Mouse (Mus musculus): ENCODE data around the gene Il1rn. TPM values are rescaled to one million over a fixed set of nuclear protein-coding genes. Genes with fewer than 3 reads are reported as not detected.

Gene Il1rn
- polyA plus RNA-seq, 1 experiment from 2014 or later: not detected

GRCm38 (mm10) chr2:24344619-24345018 is 8.0 kb downstream of the Il1rn start:
- H3K9me3 ChIP-seq (ENCODE audit: control insufficient read depth, low read length): no peaks in the 10 kb centered on the region
- DNase-seq (ENCODE audit: low spot score) (no peak), ATAC-seq (ENCODE audit: low FRiP score) (no peak)
- no peaks in the 10 kb centered on the region for H3K27me3 ChIP-seq (ENCODE audit: control insufficient read depth, insufficient read depth, low read length)
- no peak overlapping the region for H3K27ac ChIP-seq
- no peak overlapping the region for H3K4me2 ChIP-seq (replicated peaks)
- 67% methylated on average over 4 of the region's 4 CpGs for WGBS
- no peak overlapping the region for H3K9ac ChIP-seq
- H3K4me1 ChIP-seq (replicated peaks; ENCODE audit: control insufficient read depth, insufficient read depth, low read length): no peaks in the 10 kb centered on the region
- no peaks in the 10 kb centered on the region for H3K36me3 ChIP-seq (replicated peaks; ENCODE audit: control insufficient read depth, insufficient read depth)
- H3K4me3 ChIP-seq (replicated peaks; ENCODE audit: low read length): no peak overlapping the region

- Histone ChIP-seq H3K4me1 (replicated peaks; ENCODE audit: control insufficient read depth, insufficient read depth, low read length) (no peaks in the 10 kb centered on the region), H3K9me3 (ENCODE audit: control insufficient read depth, low read length) (no peaks in the 10 kb centered on the region), H3K4me2 (replicated peaks) (no peak overlapping the region), H3K27ac (no peak overlapping the region), H3K36me3 (replicated peaks; ENCODE audit: control insufficient read depth, insufficient read depth) (no peaks in the 10 kb centered on the region), H3K9ac (no peak overlapping the region), H3K4me3 (replicated peaks; ENCODE audit: low read length) (no peak overlapping the region), H3K27me3 (ENCODE audit: control insufficient read depth, insufficient read depth, low read length) (no peaks in the 10 kb centered on the region)
- DNase-seq (ENCODE audit: low spot score) (no peak), ATAC-seq (ENCODE audit: low FRiP score) (no peak)
- 68% methylated on average over 8 of the region's 8 CpGs for WGBS
Measured at GRCm38 (mm10) chr2:24345056-24345455, 8.4 kb downstream of the Il1rn start.

- ATAC-seq (ENCODE audit: low FRiP score) (no peak), DNase-seq (ENCODE audit: low spot score) (no peak)
- no peak overlapping the region for H3K9ac ChIP-seq
- no peaks in the 10 kb centered on the region for H3K36me3 ChIP-seq (replicated peaks; ENCODE audit: control insufficient read depth, insufficient read depth)
- H3K27me3 ChIP-seq (ENCODE audit: control insufficient read depth, insufficient read depth, low read length): no peaks in the 10 kb centered on the region
- no peaks in the 10 kb centered on the region for H3K4me1 ChIP-seq (replicated peaks; ENCODE audit: control insufficient read depth, insufficient read depth, low read length)
- no peaks in the 10 kb centered on the region for H3K9me3 ChIP-seq (ENCODE audit: control insufficient read depth, low read length)
- 91% methylated on average over 1 of the region's 1 CpGs for WGBS
- no peak overlapping the region for H3K4me3 ChIP-seq (replicated peaks; ENCODE audit: low read length)
- no peak overlapping the region for H3K27ac ChIP-seq
- no peak overlapping the region for H3K4me2 ChIP-seq (replicated peaks)
Measured at GRCm38 (mm10) chr2:24347926-24348325, 11.3 kb downstream of the Il1rn start.

GRCm38 (mm10) chr2:24351159-24351558 is 14.5 kb downstream of the Il1rn start:
- no peak for DNase-seq (ENCODE audit: low spot score)
- H3K4me2 ChIP-seq (replicated peaks): no peak overlapping the region
- no peak for ATAC-seq (ENCODE audit: low FRiP score)
- H3K4me1 ChIP-seq (replicated peaks; ENCODE audit: control insufficient read depth, insufficient read depth, low read length): no peaks in the 10 kb centered on the region
- H3K4me3 ChIP-seq (replicated peaks; ENCODE audit: low read length): no peak overlapping the region
- H3K27me3 ChIP-seq (ENCODE audit: control insufficient read depth, insufficient read depth, low read length): no peaks in the 10 kb centered on the region
- no peaks in the 10 kb centered on the region for H3K36me3 ChIP-seq (replicated peaks; ENCODE audit: control insufficient read depth, insufficient read depth)
- H3K9me3 ChIP-seq (ENCODE audit: control insufficient read depth, low read length): no peaks in the 10 kb centered on the region
- H3K9ac ChIP-seq: no peak overlapping the region
- H3K27ac ChIP-seq: no peak overlapping the region
- WGBS: 89% methylated on average over 2 of the region's 2 CpGs

- Histone ChIP-seq H3K9ac (no peak overlapping the region), H3K36me3 (replicated peaks; ENCODE audit: control insufficient read depth, insufficient read depth) (no peaks in the 10 kb centered on the region), H3K27me3 (ENCODE audit: control insufficient read depth, insufficient read depth, low read length) (no peaks in the 10 kb centered on the region), H3K4me3 (replicated peaks; ENCODE audit: low read length) (no peak overlapping the region), H3K9me3 (ENCODE audit: control insufficient read depth, low read length) (no peaks in the 10 kb centered on the region), H3K27ac (no peak overlapping the region), H3K4me2 (replicated peaks) (no peak overlapping the region), H3K4me1 (replicated peaks; ENCODE audit: control insufficient read depth, insufficient read depth, low read length) (no peaks in the 10 kb centered on the region)
- DNase-seq (ENCODE audit: low spot score): no peak
- WGBS: 98% methylated on average over 2 of the region's 2 CpGs
- ATAC-seq (ENCODE audit: low FRiP score): no peak
Measured at GRCm38 (mm10) chr2:24353042-24353441, 16.4 kb downstream of the Il1rn start.

- no peaks in the 10 kb centered on the region for H3K9me3 ChIP-seq (ENCODE audit: control insufficient read depth, low read length)
- no peak for ATAC-seq (ENCODE audit: low FRiP score)
- peak; percentile 79 for DNase-seq (ENCODE audit: low spot score)
- no peaks in the 10 kb centered on the region for H3K36me3 ChIP-seq (replicated peaks; ENCODE audit: control insufficient read depth, insufficient read depth)
- no peaks in the 10 kb centered on the region for H3K27me3 ChIP-seq (ENCODE audit: control insufficient read depth, insufficient read depth, low read length)
- H3K4me2 ChIP-seq (replicated peaks): no peak overlapping the region
- H3K9ac ChIP-seq: no peak overlapping the region
- H3K4me3 ChIP-seq (replicated peaks; ENCODE audit: low read length): no peak overlapping the region
- 16% methylated on average over 1 of the region's 1 CpGs for WGBS
- H3K27ac ChIP-seq: no peak overlapping the region
- H3K4me1 ChIP-seq (replicated peaks; ENCODE audit: control insufficient read depth, insufficient read depth, low read length): no peaks in the 10 kb centered on the region
Measured at GRCm38 (mm10) chr2:24357642-24358041, 21.0 kb downstream of the Il1rn start.

GRCm38 (mm10) chr2:24359347-24359746 is 22.7 kb downstream of the Il1rn start:
- ATAC-seq (ENCODE audit: low FRiP score) (no peak), DNase-seq (ENCODE audit: low spot score) (no peak)
- H3K4me2 ChIP-seq (replicated peaks): no peak overlapping the region
- no peak overlapping the region for H3K27ac ChIP-seq
- no peak overlapping the region for H3K4me3 ChIP-seq (replicated peaks; ENCODE audit: low read length)
- H3K27me3 ChIP-seq (ENCODE audit: control insufficient read depth, insufficient read depth, low read length): no peaks in the 10 kb centered on the region
- H3K9me3 ChIP-seq (ENCODE audit: control insufficient read depth, low read length): no peaks in the 10 kb centered on the region
- H3K36me3 ChIP-seq (replicated peaks; ENCODE audit: control insufficient read depth, insufficient read depth): no peaks in the 10 kb centered on the region
- no peaks in the 10 kb centered on the region for H3K4me1 ChIP-seq (replicated peaks; ENCODE audit: control insufficient read depth, insufficient read depth, low read length)
- H3K9ac ChIP-seq: no peak overlapping the region
- 97% methylated on average over 1 of the region's 1 CpGs for WGBS

GRCm38 (mm10) chr2:24363818-24364217 is 27.2 kb downstream of the Il1rn start:
- Histone ChIP-seq H3K9ac (no peak overlapping the region), H3K36me3 (replicated peaks; ENCODE audit: control insufficient read depth, insufficient read depth) (no peaks in the 10 kb centered on the region), H3K27me3 (ENCODE audit: control insufficient read depth, insufficient read depth, low read length) (peaks cover 11% of the 10 kb centered on the region; the same call in 1 of the 2 replicates), H3K4me2 (replicated peaks) (no peak overlapping the region), H3K9me3 (ENCODE audit: control insufficient read depth, low read length) (no peaks in the 10 kb centered on the region), H3K4me1 (replicated peaks; ENCODE audit: control insufficient read depth, insufficient read depth, low read length) (0 out of 2 replicates have a peak, but pooled peaks cover 7% of the 10 kb centered on the region), H3K27ac (no peak overlapping the region), H3K4me3 (replicated peaks; ENCODE audit: low read length) (no peak overlapping the region)
- ATAC-seq (ENCODE audit: low FRiP score) (no peak), DNase-seq (ENCODE audit: low spot score) (no peak)
- WGBS: 82% methylated on average over 3 of the region's 3 CpGs

- Histone ChIP-seq H3K9me3 (ENCODE audit: control insufficient read depth, low read length) (no peaks in the 10 kb centered on the region), H3K4me3 (replicated peaks; ENCODE audit: low read length) (no peak overlapping the region)
Measured at GRCm38 (mm10) chr2:24366214-24366975, 29.7 kb downstream of the Il1rn start.

More at GRCm38 (mm10) chr2:24366214-24366975, 29.7 kb downstream of the Il1rn start:
- 78% methylated on average over 12 of the region's 12 CpGs for WGBS
- peaks cover 13% of the 10 kb centered on the region; the same call in 1 of the 2 replicates for H3K27me3 ChIP-seq (ENCODE audit: control insufficient read depth, insufficient read depth, low read length)
- DNase-seq (ENCODE audit: low spot score): no peak
- H3K36me3 ChIP-seq (replicated peaks; ENCODE audit: control insufficient read depth, insufficient read depth): no peaks in the 10 kb centered on the region
- H3K4me1 ChIP-seq (replicated peaks; ENCODE audit: control insufficient read depth, insufficient read depth, low read length): 0 out of 2 replicates have a peak, but pooled peaks cover 7% of the 10 kb centered on the region
- no peak overlapping the region for H3K4me2 ChIP-seq (replicated peaks)
- ATAC-seq (ENCODE audit: low FRiP score): no peak
- H3K9ac ChIP-seq: no peak overlapping the region
- H3K27ac ChIP-seq: no peak overlapping the region

Data from hindbrain, embryonic 14.5 days (tissue).